Mouse (Mus musculus): Measurements from ENCODE around the gene Depdc5. TPM values are rescaled to one million over a fixed set of nuclear protein-coding genes. Genes with fewer than 3 reads are reported as not detected.

The Depdc5 gene
- total RNA-seq, 2 experiments from 2014 or later, result 67.7 to 69.6 TPM

DNA sequence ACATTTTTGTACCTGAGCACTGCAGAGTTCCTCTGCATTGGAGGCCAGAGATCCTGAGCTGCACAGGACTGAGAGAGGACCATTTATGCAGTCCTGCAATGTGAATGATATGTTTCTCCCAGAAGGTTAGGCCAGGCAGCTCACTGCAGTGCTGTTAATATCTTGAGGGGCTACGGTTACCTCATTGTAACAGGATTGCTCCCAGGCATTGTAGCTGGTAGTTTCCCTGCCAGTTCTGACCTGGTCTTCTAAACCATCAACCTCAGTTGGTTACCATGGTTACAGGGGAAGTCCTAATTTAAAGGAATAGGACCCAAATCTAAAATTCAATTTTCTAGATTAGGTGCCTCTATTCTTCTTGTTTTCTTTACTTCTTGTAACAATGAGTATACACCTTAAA lies 121.9 kb downstream of the Depdc5 start:
- intact Hi-C loops (cut with DNase I), result no loop called here
- H3K27ac ChIP-seq, result peak overlapping the region; percentile 38; the same call in 1 of the 2 replicates
- no peak for TF ChIP-seq CTCF (IDR thresholded peaks at IDR 0.05)

GRCm38 (mm10) chr5:32987873-32988272 lies 124.4 kb downstream of the Depdc5 start:
- H3K4me3 ChIP-seq, result no peak overlapping the region
- H3K27ac ChIP-seq, result peak overlapping the region; percentile 69
- DNase-seq (ENCODE audit: extremely low spot score in 1 of 2, low spot score in 2 of 2), result peak in 1 of 2 experiments; percentile 11
- TF ChIP-seq CTCF (IDR thresholded peaks at IDR 0.05), result no peak
- intact Hi-C loops (cut with DNase I), result no loop called here

More for the DNA sequence above, 121.9 kb downstream of the Depdc5 start:
- H3K4me3 ChIP-seq, result no peak overlapping the region
- no peak for DNase-seq (ENCODE audit: extremely low spot score in 1 of 2, low spot score in 2 of 2)

DNA sequence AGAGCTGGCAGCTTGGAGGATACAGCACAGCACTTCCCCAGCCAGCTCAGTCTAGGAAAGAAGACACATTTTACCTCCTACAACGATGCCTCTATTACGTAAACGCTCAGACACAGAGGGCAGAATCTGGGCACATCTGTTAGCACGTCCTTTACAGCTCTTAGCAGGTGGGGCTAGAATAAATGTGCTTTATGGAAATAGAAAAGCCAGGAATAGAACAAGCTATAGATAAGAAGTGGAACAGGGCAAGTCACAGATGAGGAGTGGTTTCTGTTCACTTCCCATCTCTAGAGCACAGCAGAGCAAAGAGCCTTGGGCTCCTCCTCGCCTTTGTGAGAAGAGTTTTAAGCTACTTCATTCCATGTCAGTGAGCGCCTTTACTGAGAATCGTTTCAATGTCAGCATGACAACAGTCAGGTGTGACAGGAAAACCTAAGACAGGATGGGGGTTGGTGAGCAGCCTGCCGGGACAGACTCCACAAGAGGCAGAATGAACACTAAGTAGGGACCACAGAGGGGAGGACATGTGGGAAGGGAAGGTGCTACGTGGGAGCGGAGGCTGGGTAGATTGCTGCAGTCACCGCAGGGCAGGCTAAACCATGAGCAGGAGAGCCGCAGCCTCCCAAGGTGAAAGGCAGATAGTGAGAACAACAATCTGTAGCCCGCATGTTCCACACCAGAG lies 126.6 kb downstream of the Depdc5 start:
- no peak for DNase-seq (ENCODE audit: extremely low spot score in 1 of 2, low spot score in 2 of 2)
- Histone ChIP-seq H3K4me3 (no peak overlapping the region), H3K27ac (peak overlapping the region; percentile 95)
- no peak for TF ChIP-seq CTCF (IDR thresholded peaks at IDR 0.05)
- intact Hi-C loops (cut with DNase I), result loop anchor here (1.0 to 2.0 kb wide), 4 partner anchors 11 to 60 kb away; partner anchors contain the start of gene Ywhah

- no peak overlapping the region for H3K4me3 ChIP-seq
- peak overlapping the region; percentile 95 for H3K27ac ChIP-seq
- DNase-seq (ENCODE audit: extremely low spot score in 1 of 2, low spot score in 2 of 2), result peak; percentile 55 to 73
- TF ChIP-seq CTCF (IDR thresholded peaks at IDR 0.05), result no peak; the same call in 1 of the 2 replicates
- intact Hi-C loops (cut with DNase I), result loop anchor here (1.0 to 2.0 kb wide), 3 partner anchors 16 to 41 kb away; no protein-coding TSS in a partner anchor
Measured at GRCm38 (mm10) chr5:32991152-32991551, 127.7 kb downstream of the Depdc5 start.

DNA sequence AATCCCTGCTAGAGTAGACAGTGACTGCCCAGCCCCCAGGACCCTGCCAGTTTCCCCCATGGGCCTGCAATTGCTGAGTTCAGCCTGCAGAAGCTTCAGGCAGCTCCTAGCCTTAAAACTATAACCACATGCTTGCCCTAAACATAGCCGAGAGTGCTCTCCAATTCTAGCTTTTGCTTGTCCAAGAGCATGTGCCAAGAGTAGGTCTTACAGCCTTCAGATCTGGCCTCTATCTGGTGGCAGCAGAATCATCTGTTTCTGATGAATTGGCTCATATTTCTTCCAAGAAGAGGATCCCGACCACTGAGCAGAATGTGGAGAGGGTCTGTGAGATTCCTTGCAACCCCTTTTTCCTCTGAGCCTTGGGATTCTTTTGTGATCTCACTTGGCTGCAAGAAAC lies 131.0 kb downstream of the Depdc5 start:
- no peak overlapping the region for H3K4me3 ChIP-seq
- intact Hi-C loops (cut with DNase I), result no loop called here

GRCm38 (mm10) chr5:32995756-32996155 lies 132.3 kb downstream of the Depdc5 start:
- H3K27ac ChIP-seq, result peak overlapping the region; percentile 73
- intact Hi-C loops (cut with DNase I), result no loop called here
- DNase-seq (ENCODE audit: extremely low spot score in 1 of 2, low spot score in 2 of 2), result no peak
- H3K4me3 ChIP-seq, result no peak overlapping the region
- TF ChIP-seq CTCF (IDR thresholded peaks at IDR 0.05), result no peak

More for the DNA sequence above, 131.0 kb downstream of the Depdc5 start:
- no peak for DNase-seq (ENCODE audit: extremely low spot score in 1 of 2, low spot score in 2 of 2)
- no peak; the same call in 1 of the 2 replicates for TF ChIP-seq CTCF (IDR thresholded peaks at IDR 0.05)
- H3K27ac ChIP-seq, result peak overlapping the region; percentile 73

DNA sequence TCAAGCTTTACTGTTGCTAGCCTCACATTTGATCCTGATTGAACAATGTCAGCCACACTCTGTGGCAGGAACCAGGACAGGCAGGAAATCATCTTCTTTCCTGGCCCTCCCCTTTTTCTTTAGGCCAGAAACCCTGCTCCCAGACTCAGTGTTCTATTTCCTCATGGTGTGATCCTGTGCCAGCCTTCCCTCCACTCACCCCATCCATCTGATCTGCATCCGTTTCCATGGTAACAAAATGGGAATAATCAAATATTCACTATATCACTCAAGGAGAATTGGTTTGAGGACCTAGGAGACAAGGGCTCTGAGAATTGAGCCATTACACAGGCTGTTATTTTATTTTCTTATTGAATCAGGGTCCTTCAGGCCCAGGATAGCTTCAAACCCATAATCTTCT lies 133.1 kb downstream of the Depdc5 start:
- intact Hi-C loops (cut with DNase I), result no loop called here
- DNase-seq (ENCODE audit: extremely low spot score in 1 of 2, low spot score in 2 of 2), result no peak

GRCm38 (mm10) chr5:32997686-32998085 lies 134.2 kb downstream of the Depdc5 start:
- no peak overlapping the region for H3K4me3 ChIP-seq
- no peak for TF ChIP-seq CTCF (IDR thresholded peaks at IDR 0.05)
- peak overlapping the region; percentile 73; the same call in 1 of the 2 replicates for H3K27ac ChIP-seq
- intact Hi-C loops (cut with DNase I), result no loop called here
- no peak for DNase-seq (ENCODE audit: extremely low spot score in 1 of 2, low spot score in 2 of 2)

More for the DNA sequence above, 133.1 kb downstream of the Depdc5 start:
- TF ChIP-seq CTCF (IDR thresholded peaks at IDR 0.05), result no peak
- Histone ChIP-seq H3K27ac (peak overlapping the region; percentile 73), H3K4me3 (no peak overlapping the region)

DNA sequence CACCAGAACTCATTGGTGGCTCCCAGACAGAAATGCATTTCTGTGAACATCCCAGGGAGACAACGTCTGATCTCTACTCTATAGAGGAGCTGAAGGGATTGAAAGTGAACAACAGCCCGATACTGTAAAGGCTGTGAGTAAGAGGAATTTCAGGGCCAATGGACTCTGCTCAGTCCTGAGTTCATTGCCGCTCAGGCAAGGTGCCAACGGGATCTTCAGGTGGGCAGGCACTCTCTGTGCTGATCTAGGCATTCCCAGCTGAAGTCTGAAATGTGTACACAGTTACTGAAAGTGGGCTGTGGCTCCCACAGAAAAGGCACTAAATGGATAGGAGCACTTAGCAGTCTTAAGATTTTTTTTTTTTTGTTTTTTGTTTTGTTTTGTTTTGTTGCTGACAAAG lies 135.3 kb downstream of the Depdc5 start:
- intact Hi-C loops (cut with DNase I), result no loop called here
- no peak for DNase-seq (ENCODE audit: extremely low spot score in 1 of 2, low spot score in 2 of 2)
- Histone ChIP-seq H3K4me3 (no peak overlapping the region), H3K27ac (peak overlapping the region; percentile 54; the same call in 1 of the 2 replicates)
- no peak for TF ChIP-seq CTCF (IDR thresholded peaks at IDR 0.05)

GRCm38 (mm10) chr5:33001111-33001510 lies 137.6 kb downstream of the Depdc5 start:
- no peak for TF ChIP-seq CTCF (IDR thresholded peaks at IDR 0.05)
- DNase-seq (ENCODE audit: extremely low spot score in 1 of 2, low spot score in 2 of 2), result peak; percentile 75
- Histone ChIP-seq H3K4me3 (no peak overlapping the region), H3K27ac (peak overlapping the region; percentile 91)
- intact Hi-C loops (cut with DNase I), result loop anchor here (1.0 to 2.0 kb wide), 2 partner anchors 11 to 14 kb away; no protein-coding TSS in a partner anchor

GRCm38 (mm10) chr5:33002781-33003180 lies 139.3 kb downstream of the Depdc5 start:
- intact Hi-C loops (cut with DNase I), result no loop called here
- H3K27ac ChIP-seq, result peak overlapping the region; percentile 91
- DNase-seq (ENCODE audit: extremely low spot score in 1 of 2, low spot score in 2 of 2), result no peak
- H3K4me3 ChIP-seq, result no peak overlapping the region
- no peak for TF ChIP-seq CTCF (IDR thresholded peaks at IDR 0.05)

DNA sequence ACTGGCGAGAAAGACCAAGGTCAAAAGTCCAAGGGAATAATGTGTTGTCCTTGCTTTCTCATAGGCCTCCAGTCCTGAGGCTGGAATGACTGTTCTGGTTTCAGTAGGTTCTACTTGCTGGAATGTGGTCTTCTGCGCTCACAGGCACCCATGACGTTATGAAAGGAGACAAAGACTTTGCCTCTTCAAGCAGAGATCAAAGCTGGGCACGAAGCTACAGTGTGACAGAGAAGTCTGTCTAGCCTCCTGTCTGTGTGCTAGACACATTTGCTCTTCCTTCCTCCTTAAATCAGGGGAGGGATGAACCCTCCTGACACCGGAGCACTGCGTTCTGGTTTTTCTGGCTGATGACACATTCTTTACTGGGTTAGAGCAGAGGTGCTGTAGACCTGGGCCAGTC lies 140.0 kb downstream of the Depdc5 start:
- no peak for DNase-seq (ENCODE audit: extremely low spot score in 1 of 2, low spot score in 2 of 2)
- intact Hi-C loops (cut with DNase I), result no loop called here
- TF ChIP-seq CTCF (IDR thresholded peaks at IDR 0.05), result no peak

More for the DNA sequence above, 140.0 kb downstream of the Depdc5 start:
- peak overlapping the region; percentile 91 for H3K27ac ChIP-seq
- H3K4me3 ChIP-seq, result no peak overlapping the region
